Mouse (Mus musculus) bone marrow macrophage, adult 2 months (primary cell): ENCODE results near the gene Ano5. TPM values are rescaled to one million over a fixed set of nuclear protein-coding genes. Genes with fewer than 3 reads are reported as not detected.

Source experiments
- H3K27ac ChIP-seq: 2 replicates; pipeline ENCODE4 v1.5.1; 2012; ENCODE audit warnings: low read depth, low read length; ENCODE audit not compliant: insufficient read depth
- H3K4me1 ChIP-seq: 2 replicates; pipeline ENCODE4 v1.6.1; 2012; ENCODE audit warnings: low read length; ENCODE audit not compliant: control insufficient read depth, insufficient read depth
- H3K4me3 ChIP-seq: 2 replicates; pipeline ENCODE4 v1.5.1; 2012; ENCODE audit warnings: mild to moderate bottlenecking, low read length, moderate library complexity; ENCODE audit not compliant: insufficient read depth
- CTCF ChIP-seq: IDR thresholded peaks from 2 replicates; pipeline ENCODE4 v1.5.1; 2012; ENCODE audit warnings: low read depth, mild to moderate bottlenecking, low read length, moderate library complexity
- POLR2A ChIP-seq: IDR thresholded peaks from 2 replicates; pipeline ENCODE4 v1.6.1; 2012; ENCODE audit warnings: mild to moderate bottlenecking, low read depth, low read length, borderline replicate concordance
- polyA plus RNA-seq: library from polyadenylated mRNA; stranded (reverse); fragments of >200 nt; gene quantifications from 2 replicates; pipeline ENCODE4 v1.2.4, GENCODE M21; 2012; ENCODE audit not compliant: missing spikeins, insufficient read depth, insufficient read length

Gene Ano5
- polyA plus RNA-seq, 1 experiment = not detected

DNA sequence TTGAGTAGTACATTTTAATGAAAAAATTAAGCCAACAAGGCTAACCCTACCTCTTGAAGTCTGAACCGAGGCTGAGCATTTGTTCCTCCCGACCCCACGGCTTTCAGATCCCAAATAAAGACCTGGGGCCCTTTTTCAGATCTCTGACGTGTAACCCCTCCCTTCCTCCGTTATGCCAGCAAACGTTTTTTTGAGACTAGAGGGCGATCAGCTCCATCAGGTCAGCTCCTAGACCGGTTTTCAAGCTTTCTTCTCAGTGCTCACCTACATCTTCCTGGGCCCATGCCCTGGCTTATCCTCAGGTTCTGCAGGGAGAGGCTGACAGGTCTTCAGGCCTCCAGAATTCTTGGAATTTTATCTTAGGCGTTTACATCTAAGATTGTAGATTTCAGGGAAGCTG, 116.8 kb downstream of the Ano5 start:
- no peaks in the 10 kb centered on the region for H3K4me1 ChIP-seq
- H3K27ac ChIP-seq = no peak overlapping the region
- TF ChIP-seq CTCF (no peak), POLR2A (no peak)
- H3K4me3 ChIP-seq = no peak overlapping the region

DNA sequence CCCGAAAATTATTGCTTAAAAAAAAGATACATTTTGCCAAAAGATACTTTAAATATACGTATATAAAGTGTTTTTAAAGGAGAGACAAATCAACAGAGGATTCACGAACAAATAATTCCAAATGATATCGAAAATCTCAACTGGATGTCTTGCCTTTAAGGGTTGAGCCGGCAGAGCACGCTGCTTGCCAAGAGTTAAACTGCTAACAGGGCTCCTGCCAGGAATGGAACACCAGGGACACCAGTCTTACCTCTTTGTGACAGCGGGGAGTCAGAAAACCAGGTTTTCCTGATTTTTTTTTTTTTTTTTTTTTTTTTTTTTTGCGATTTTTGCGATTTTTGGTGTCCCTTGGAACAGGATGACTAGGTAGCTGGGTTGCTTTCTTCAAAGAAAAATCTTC, 117.5 kb downstream of the Ano5 start:
- H3K4me3 ChIP-seq = no peak overlapping the region
- no peaks in the 10 kb centered on the region for H3K4me1 ChIP-seq
- TF ChIP-seq CTCF (no peak), POLR2A (no peak)
- no peak overlapping the region for H3K27ac ChIP-seq

DNA sequence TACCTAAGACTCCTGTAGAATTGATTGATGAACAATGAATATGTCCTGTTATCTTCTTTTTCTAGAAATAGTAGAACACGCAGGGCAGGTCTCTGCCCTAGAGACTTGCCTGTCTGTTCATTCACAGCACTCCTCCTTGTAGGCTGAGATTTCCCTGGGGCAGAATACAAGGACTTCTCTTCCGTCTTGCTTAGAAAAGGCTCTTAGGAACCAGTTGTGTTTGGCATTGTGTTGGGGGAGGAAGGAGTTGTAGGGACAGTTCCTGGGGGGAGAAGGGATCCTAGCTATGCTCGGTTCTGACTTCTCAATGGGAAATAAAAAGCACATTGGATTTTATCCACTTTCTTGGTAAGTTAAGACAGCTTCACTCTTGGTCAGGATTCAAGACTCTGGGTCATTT, 118.4 kb downstream of the Ano5 start:
- no peaks in the 10 kb centered on the region for H3K4me1 ChIP-seq
- TF ChIP-seq POLR2A (no peak), CTCF (no peak)
- H3K4me3 ChIP-seq = no peak overlapping the region
- no peak overlapping the region for H3K27ac ChIP-seq

DNA sequence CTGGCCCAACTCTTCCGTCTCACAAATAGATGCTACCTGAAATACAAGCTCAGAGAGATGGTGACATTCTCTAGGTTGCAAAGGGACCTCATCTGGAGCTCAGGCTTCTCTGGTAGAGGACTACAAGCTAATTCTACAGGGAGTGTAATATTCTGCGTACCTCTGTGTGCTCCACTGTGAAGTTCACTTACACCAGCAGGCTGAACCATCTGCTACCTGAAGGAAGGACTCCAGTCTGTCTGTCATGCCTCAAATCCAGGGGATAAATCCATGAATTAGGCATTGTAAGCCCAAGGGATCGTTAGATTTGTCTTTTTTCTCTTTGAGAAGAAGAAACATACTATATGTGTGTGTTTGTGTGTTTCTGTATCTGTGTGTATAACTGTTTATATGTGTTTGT, 120.3 kb downstream of the Ano5 start:
- H3K27ac ChIP-seq = no peak overlapping the region
- no peak overlapping the region for H3K4me3 ChIP-seq
- TF ChIP-seq CTCF (no peak), POLR2A (no peak)
- H3K4me1 ChIP-seq = no peaks in the 10 kb centered on the region

DNA sequence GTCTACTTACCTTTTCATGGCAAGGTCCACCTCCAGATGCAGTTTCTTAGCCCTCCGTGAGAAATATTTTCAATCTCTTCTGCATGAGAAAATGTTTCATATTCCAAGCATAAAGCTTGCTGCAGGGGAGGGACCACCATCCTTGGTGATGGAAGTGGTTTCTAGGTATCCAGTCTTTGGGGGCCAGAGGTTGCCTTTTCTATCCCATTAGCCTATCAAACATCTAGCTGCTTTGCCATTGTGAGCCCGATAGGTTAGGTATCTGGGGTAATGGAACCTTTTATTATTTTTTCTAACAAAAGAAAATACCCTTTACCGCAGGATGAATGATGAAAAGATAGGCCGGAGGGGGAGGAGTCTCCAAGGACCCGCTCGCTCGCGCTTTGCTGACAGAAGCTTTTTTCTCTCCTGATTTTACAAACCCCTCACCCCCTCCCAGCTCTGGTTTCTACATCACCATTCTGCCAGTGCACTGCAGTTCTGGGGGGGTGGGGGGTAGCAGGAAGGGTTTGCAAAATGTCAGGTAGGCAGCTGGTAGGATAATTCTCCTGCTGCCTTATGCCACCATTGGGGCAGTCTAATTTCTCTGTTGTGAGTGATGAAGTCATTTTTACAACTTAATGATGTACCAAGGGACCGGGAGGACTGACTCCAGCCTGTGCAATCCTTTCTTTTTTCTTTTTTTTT, 121.9 kb downstream of the Ano5 start:
- H3K27ac ChIP-seq = no peak overlapping the region
- no peaks in the 10 kb centered on the region for H3K4me1 ChIP-seq
- H3K4me3 ChIP-seq = no peak overlapping the region
- TF ChIP-seq CTCF (no peak), POLR2A (no peak)

DNA sequence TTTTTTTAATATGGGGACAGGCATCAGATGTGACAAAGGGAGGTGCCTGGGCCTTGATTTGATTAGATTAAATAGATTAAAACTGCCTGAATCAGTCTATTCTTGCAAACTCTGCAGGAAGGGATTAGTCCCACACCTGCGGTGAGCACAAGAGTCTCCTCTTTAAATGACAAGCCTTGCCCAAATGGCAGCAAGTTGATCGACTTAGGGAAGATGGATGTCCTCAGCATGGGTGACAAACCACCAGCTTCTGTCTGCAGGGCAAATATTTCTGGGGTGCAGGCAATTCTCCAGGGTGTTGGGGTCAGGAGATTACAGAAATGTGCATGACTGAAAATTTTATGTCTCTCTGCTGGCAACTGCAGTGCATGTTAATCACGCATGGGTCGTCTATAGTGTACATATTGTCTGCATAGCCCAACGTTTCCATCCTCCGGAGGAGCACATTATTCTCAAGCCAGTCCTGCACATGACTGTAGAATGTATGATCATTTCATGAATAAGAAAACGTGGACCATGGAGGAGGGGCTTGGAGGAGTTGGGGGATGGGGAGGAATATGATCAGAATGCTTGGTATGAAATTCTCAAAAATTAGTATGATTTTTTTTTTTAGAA, 122.5 kb downstream of the Ano5 start:
- H3K27ac ChIP-seq = no peak overlapping the region
- TF ChIP-seq CTCF = no peak
- TF ChIP-seq POLR2A = no peak
- no peak overlapping the region for H3K4me3 ChIP-seq
- no peaks in the 10 kb centered on the region for H3K4me1 ChIP-seq

Other genes starting within 250 kb of the Ano5 start
- gene Slc17a6, start 111.0 kb downstream of the Ano5 start, polyA plus RNA-seq = not detected in 2 replicates